Mouse (Mus musculus): Measurements from ENCODE around the gene Nfat5.

Nfat5 gene

DNA sequence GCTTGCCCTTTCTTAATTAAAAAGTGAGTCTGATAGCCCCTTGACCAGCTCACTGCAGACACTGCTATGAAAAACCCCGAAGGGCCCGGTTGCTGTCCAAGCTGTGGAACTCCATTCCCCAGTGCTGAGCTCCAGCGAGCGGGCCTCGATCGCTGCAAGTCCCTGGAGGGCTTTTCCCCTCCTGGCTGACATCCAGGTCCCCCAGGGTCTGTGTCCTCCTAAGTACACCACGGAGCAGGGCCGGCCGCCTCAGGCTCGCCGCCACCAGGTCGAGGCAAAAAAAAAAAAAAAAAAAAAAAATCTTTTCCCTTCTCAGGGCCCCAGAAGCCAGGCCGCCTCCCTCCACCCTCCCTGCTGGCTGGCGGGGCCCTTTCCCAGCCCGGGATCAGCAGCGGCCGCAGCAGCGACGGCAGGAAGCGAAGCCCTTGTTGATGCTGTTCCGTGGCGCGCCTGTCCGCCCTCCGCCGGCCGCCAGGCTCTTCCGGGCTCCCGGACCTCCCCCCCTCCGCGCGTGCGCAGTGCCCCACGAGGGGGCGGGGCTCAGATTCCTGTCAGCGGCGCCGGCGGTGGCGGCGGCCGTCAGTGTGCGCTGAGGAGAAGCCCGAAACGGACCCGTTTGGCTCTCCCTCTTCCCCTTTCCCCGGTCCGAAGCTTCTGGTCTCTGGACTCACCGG is at the start of gene Nfat5:
Gene Nfat5 (plus strand): TSS at position 543 of the 674 bp plus-strand sequence.
- peak; percentile 98 to 100 for DNase-seq (ENCODE audit: low spot score in 2 of 2)

DNA sequence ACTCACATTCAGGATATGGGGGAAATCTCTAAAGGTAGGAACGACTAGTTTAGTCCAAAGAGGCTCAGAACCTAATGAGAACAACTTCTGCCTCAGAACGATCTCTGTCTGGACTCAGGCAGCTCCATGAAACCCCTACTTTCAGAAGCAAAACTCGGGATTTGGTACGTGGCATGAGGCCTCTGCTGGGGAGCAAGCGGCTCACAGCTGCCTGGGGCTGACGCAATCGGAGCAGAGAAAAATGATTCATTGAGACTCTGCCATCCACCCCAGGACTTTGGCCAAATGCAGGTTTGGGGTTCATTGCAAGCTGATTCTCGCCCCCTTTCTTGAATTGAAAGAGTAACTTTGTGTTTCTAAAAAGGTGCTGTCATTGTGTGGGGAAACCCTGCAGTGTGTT is 49.1 kb upstream of the Nfat5 start:
- DNase-seq (ENCODE audit: low spot score in 2 of 2): no peak

DNA sequence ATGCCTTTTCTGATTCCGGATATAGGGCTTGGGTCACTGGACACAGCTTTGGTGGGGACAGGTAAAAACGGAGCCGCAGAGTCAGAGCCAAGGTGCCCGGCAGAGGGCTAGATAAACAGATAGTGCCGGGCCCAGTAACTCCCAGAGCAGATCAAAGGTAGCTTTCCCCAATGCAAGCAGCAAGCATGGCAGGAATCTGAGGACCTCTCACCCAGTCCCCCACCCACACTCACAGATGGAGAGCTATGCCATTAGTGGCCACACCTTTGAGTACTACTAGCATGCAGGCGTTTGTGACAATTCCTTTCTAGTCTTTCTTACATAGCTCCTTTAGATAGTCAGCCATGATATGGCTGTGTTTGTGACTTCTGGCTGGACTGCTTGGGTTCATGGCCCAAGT is 44.8 kb upstream of the Nfat5 start:
- no peak for DNase-seq (ENCODE audit: low spot score in 2 of 2)

DNA sequence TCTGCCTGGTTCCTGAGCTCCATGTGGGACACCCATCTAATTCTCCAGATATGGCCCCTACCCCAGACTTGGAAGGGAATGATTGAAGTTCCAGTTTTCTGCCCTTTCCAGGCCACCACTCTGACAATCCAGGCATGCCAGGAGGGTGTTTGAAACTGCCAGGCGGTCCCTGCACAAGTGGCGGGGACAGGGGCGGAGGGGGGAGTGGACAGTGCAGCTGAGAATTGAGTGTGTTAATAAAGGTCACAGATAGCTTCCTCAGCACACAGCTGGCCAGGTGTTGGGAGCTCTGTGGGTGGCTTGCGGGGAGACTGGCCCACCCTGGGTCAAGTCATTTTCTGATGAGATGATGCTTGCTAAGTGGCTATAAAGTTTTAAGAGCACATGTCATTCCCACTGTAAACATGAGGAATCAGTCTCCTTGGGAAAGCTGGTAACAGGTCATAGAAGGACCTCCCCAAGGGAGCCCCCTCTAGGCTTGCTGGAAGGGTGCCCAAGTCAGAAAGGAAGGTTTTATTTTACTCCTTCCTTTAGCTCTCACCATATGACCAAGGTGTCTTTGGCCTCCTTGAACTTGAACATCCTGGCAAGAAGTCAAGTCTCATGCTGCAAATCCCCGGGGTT is 41.7 kb upstream of the Nfat5 start:
- no peak for DNase-seq (ENCODE audit: low spot score in 2 of 2)

DNA sequence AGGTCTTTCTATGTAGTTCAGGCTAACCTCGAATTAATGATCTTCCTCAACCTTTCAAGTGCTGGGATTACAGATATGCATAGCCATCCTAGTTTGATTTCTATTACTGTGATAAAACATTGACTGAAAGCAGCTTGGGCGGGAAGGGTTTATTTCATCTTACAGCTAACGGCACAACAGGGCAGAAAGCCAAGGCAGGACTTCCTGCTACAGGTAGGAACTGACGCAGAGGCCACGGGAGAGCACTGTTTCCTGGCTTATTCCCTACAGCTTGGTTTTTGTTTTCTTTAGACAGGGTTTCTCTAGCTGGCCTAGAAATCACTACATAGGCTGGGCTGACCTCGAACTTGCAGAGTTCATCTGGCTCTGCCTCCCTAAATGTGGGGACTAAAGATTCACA is 40.1 kb upstream of the Nfat5 start:
- DNase-seq (ENCODE audit: low spot score in 2 of 2): no peak

DNA sequence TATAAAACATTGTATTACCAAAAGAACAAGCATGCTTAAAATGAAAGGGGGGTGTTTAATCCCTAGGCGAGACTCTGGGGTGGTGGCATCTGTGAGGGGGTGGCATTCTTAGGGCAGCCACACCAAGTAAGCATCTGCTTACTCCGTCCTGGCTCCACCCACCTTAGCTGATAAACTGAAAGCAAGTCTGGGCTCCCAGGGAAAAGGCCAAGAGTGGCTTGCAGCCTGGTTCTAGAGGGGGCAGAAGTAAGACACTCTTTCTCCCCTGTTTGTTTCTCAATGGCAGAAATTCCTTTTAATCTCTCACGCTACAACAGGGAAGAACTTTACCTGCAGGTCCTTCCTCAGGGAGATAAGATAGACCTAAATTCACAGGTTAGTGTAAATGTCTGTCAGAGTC is 38.9 kb upstream of the Nfat5 start:
- DNase-seq (ENCODE audit: low spot score in 2 of 2): no peak

DNA sequence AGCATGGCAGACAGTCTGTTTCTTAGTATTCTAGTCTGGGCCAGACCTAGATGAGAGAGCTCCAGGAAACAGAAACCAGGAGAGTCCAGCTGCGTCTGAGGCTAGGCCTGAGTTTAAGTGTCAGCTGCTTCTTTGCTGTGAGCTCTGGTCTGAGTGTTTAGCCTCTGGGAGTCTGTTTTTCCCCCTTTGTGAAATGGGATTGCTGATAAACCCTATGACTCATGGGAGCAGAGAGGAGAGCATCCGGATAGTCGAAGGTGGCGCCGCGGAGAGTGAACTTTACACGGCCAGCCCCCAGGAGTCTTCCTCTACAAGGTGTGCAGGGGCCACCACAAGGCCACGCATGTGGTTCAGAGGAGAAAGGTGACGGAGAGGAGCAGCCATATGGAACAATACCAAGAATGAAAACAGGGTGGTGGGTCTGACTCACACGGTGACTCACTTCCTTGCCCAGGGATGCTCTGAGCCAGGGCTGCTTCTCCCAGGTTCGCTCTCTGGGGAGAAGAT is 38.3 kb upstream of the Nfat5 start:
- no peak for DNase-seq (ENCODE audit: low spot score in 2 of 2)

DNA sequence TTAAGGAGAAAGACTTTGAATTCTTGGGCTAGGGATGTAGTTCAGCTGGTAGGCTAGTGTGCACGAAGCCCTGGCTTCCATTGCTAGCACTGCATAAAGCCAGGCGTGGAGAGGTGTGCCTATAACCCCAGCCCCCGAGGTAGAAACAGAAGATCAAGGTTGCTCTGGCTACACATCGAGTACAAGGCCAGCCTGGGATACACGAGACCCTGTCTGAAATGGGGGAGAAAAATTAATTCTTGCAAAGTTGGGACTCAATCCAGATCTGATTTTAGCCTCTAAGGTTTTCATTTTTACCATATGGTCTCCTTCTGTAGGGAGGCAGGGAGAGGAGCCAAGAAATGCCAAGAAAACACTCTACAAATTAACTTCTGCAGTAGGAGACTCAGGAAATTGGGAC is 36.0 kb upstream of the Nfat5 start:
- no peak for DNase-seq (ENCODE audit: low spot score in 2 of 2)

DNA sequence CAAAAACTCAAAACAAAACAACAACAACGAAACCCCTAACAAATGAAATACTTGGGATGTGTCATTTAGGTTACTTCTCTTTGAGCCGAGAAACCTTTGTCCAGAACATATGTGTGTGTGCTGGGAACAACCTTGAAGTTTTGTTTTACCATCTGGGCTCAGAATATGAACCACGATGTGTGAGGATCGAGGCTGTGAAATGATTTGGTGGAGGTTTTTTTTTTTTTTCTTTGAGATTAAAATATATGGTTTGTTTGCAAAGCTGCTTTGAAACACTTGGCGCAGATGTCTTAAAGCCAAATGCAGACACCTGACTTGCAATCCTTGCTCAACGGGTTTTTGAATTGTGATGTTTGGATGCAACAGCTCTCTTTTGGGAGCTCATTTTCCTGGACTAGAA is 33.1 kb upstream of the Nfat5 start:
- no peak for DNase-seq (ENCODE audit: low spot score in 2 of 2)

DNA sequence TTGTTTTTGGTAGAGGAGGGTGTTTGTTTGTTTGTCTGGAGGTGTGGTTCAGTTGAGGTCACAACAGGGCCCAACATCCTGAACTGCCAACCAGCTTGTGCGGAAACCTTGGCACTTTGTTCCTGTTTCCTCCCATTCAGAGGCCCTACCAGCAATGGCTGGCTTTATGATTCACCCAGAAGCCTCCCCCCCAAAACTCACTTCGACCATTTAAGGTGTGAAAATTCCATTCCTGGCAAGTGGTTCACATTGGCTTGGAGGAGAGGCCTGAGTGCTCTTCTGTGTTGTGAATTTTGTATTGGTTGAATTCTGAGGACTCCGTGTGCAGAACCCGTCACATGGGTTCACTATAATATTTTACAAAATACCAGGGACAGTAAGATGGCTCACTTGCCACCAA is 32.1 kb upstream of the Nfat5 start:
- no peak for DNase-seq (ENCODE audit: low spot score in 2 of 2)

DNA sequence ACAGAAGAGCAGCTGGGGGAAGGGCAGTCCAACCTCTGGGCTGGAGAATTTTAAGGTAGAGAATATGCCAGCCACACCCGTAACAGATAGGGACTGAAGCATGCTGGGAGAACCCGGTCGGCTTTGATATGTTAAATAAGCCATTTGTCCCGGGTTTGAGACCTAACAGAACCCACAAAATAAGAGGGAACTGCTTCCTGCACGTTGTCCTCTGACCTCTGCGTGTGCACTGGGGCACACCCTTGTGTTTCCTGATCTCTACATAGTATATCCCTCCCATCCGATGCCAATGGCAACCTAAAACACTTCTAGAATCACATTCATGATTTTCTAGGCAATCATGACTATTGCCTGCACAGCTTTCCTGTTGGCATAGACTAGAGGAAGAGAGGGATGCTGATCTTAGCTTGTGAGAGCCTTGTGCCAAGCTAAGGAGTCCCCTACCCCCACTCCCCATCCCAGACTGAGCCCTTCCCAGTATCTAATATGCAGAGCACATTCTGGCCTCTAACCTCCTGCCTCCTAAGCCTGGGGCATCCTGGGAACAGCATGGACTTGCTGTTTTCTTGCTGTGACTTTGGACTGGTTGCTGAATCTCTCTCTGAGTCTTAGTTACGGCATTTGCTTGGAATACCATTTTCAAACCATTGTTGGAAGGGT is 31.1 kb upstream of the Nfat5 start:
- no peak for DNase-seq (ENCODE audit: low spot score in 2 of 2)

DNA sequence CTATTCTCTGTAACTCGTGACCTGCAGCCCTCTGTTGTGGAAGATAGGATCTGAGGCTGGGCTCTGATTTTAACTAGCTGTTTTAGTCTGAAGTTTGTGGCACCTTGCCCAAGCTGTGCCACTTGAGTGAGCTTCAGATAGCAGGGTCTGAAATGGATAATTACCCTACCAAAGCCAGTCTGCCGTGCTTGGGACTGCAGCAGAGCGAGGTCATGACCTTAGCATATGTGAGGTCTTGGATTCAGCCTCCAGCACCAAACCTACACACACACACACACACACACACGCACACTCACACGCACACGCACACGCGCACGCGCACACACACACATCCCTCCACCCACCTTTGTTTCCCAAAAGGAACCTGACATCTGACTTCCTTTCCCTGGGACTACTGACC is 27.5 kb upstream of the Nfat5 start:
- peak in 1 of 2 experiments; percentile 30 for DNase-seq (ENCODE audit: low spot score in 2 of 2)

DNA sequence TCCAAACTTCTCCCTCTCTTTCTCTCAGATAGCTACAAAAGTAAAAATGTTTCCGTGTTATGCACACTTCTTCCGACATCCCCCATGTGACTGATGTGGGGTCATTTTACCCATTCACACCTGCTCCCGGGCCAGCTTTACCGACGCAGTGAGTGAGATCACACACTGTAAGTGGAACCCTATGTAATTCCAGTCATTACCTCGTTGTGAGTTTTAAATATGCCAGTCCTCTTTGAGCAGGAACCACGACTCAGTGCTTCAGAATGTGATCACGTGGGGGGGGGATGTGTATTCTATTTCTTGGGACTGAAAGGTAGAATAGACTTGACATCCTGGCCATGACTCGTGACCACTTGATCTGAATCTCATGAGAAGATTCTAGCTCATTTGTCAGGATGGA is 24.8 kb upstream of the Nfat5 start:
- DNase-seq (ENCODE audit: low spot score in 2 of 2): no peak

DNA sequence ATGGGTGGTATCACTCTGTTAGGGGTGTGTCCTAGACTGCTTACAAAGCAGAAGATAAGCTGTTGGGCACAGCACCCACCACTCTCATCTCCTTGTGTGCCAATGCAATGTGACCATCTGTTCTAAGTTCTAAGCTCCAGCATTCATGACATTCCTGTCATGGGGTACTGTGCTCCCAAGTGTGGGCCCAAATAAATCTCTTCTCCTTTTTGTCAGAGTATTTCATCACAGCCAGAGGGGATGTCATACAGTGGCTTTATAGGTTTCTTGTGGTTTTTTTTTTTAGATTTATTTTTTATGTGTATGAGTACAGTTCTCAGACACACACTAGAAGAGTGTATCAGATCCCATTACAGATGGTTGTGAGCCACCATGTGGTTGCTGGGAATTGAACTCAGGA is 24.1 kb upstream of the Nfat5 start:
- DNase-seq (ENCODE audit: low spot score in 2 of 2): no peak

DNA sequence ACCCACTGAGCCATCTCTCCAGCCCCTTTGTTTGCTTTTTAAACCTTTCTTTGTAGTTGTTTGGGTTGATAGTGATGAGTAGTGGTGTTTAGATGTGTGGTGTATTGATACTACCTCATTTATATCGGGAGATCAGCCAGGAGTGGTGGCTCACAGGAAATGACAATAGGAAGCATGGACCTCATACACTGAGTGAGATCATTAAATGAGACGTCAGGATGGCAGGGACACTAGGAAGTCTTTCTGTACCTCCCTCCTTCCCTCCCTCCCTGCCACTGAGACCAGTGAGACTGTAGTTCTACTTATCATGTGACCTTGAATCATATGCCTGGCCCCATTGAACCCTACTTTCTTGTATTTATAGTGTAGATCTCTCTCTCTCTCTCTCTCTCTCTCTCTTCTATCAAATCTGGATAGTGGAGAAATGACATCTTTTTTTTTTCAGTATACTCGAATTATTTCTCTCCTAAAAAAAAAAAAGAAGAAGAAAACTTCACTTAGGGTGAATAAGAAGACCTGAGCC is 23.6 kb upstream of the Nfat5 start:
- DNase-seq (ENCODE audit: low spot score in 2 of 2): no peak

DNA sequence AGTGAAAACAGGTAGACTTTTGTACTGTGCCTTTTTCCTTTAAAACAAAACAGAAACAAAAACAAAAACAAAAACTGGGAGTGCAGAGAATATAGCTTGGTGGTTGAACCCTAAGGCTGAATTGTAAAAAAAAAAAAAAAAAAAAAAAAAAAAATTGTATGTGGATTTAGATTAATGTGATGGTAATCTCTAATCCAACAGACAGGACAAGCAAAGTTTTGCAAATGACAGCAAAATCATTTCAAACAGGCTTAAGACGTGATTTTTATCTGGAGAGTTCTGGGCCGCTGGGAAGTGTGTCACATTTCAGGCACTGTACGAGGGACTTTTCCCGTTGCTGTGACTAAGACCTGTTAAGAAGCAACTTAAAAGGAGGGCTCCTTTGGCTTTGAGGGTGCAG is 23.0 kb upstream of the Nfat5 start:
- no peak for DNase-seq (ENCODE audit: low spot score in 2 of 2)

DNA sequence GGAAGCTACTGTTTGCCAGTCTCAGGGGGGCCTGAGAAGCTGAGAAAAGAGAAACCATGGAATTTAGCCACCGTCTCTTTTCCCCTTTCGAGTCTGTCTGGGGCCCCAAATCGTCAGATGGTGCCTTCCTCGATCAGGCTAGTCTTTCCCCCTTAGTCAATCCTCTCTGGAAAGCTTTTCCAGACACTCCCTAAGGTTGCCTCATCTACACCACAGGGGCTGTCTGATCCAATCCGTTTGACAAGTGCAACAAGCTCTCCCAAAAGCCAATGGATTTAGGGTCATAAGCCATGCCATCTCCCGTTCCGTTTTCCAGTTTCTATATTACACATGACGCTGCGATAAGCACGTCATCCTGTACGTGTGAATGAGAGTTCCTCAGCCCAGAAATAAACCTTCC is 22.5 kb upstream of the Nfat5 start:
- peak in 1 of 2 experiments; percentile 27 for DNase-seq (ENCODE audit: low spot score in 2 of 2)

DNA sequence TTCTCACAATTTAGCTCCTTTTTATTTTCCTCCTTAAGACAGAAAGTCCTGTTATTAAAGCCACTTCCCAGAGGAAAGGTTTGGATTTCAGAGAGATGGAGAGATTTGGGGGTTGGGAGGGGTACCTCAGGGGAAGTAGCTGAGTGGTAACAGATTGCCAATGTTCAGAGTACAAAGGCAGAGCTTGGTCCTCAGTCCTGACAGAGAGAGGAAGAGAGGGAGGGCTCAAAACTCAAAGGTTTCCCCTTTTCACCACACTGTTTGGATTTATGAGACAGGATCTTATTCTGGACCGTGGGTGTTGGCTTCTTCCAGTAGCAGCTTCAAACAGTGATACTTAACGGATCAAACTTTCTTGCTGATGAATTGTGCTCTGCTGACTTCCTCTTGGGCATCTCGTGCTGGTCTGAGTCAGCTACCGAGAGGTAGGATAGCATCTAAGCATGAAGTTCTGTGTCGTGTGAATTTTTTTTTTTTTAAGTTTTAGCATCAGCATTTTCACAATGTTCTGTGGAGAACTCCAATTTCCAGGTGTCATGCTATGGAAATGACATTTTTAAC is 15.9 kb upstream of the Nfat5 start:
- DNase-seq (ENCODE audit: low spot score in 2 of 2): no peak

DNA sequence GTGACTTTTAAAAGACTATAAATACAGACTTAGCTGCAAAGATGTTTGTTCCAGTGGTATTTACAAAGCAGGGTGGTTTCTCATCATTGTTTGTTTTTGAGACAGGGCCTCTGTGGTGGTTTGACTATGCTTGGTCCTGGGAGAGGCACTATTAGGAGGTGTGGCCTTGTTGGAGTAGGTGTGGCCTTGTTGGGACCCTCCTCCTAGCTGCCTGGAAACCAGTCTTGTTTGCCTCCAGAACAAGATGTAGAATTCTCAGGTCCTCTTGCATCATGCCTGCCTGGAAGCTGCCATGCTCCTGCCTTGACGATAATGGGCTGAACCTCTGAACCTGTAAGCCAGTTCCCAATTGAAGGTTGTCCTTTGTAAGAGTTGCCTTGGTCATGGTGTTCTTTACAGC is 14.7 kb upstream of the Nfat5 start:
- no peak for DNase-seq (ENCODE audit: low spot score in 2 of 2)

DNA sequence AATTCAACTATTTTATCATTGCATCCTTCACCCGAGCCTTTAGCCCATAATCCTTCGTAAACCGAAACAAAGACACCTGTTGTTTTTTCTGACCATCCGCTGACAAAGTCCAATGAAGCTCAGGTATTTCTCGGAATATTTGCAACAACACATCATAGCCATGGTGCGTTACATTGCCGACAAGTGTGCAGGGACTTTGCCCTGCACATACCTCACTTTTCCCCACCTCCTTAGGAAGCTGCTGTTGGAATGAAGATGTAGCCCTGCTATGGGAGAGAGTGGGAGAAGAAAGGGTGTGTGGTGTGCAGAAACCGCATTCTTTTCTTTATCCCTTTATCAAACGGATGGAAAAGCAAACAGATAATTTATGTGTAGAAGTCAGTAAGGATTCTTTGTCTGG is 6.6 kb upstream of the Nfat5 start:
- no peak for DNase-seq (ENCODE audit: low spot score in 2 of 2)

DNA sequence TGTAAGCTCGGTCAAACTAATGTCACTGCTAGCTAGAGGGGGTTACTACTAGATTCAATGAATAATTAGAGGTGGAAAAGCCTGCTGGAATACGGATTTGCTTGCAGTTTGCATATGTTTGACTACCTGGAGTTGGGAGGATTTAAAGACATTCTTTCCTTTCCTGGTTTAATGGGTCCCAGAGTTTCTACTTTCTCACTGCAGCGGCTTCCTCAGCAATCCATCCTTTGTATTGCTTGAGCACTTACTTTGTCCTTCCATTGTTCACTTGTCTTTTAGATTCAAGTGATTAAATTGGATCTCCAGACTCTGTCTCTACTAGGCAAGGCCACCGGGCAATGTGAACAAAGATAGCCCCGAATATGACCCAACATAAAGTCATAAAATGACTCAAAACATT is 5.7 kb upstream of the Nfat5 start:
- DNase-seq (ENCODE audit: low spot score in 2 of 2): no peak

DNA sequence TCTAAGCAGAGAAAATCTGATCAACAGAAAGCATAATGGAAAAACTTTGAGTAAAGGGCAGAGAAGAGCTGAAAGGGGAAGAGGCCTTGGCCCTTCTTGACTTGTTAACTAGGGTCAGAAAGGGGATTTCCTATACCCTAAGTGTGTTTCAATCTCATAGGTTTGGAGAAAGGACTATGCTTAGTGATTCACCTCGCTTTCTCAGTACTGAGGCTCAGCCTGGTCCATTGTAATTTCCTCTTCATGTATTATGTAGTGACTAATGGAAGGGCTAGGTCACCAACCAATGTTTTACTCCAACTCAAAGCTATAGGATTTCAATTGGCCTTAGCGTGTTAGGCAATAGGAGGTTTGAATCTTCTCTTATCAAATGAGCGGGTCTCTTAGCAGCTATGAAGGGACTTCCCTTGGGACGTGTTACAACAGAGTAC is 2.1 kb upstream of the Nfat5 start:
- no peak for DNase-seq (ENCODE audit: low spot score in 2 of 2)

Data from cerebellum, postnatal 4 days (tissue).